Mouse (Mus musculus) lung, embryonic 15.5 days (tissue): ENCODE data around the gene Rin1. TPM values are rescaled to one million over a fixed set of nuclear protein-coding genes. Genes with fewer than 3 reads are reported as not detected.

ENCODE experiments used
- polyA plus RNA-seq: library from polyadenylated mRNA; unstranded; fragments of >200 nt; fragmentation: Nextera tagmentation; extraction: Ambion mirVana; gene quantifications from 2 replicates; pipeline ENCODE4 v1.2.1, GENCODE M21; 2015

Rin1 gene
- polyA plus RNA-seq, 1 experiment from 2014 or later: 2.7 TPM

Other genes with a start within 250 kb of the Rin1 start
- 21.3 and 32.8 TPM in 2 replicates for gene Gm21992, start 238.9 kb upstream of the Rin1 start, polyA plus RNA-seq
- 91.3 and 95.3 TPM in 2 replicates for gene Rbm14, start 238.8 kb upstream of the Rin1 start, polyA plus RNA-seq
- 51.2 and 53.3 TPM in 2 replicates for gene Ccs, start 211.1 kb upstream of the Rin1 start, polyA plus RNA-seq
- 0.20 and 0.33 TPM in 2 replicates for gene Ccdc87, start 211.1 kb upstream of the Rin1 start, polyA plus RNA-seq
- 21.8 and 25.3 TPM in 2 replicates for gene Ctsf, start 195.4 kb upstream of the Rin1 start, polyA plus RNA-seq
- gene Actn3, start 172.6 kb upstream of the Rin1 start, polyA plus RNA-seq: 1.6 and 3.6 TPM in 2 replicates
- 10.0 and 10.6 TPM in 2 replicates for gene Zdhhc24, start 171.8 kb upstream of the Rin1 start, polyA plus RNA-seq
- 5.7 and 6.3 TPM in 2 replicates for gene Bbs1, start 143.9 kb upstream of the Rin1 start, polyA plus RNA-seq
- 94.4 and 104 TPM in 2 replicates for gene Dpp3, start 122.2 kb upstream of the Rin1 start, polyA plus RNA-seq
- 1.5 and 2.0 TPM in 2 replicates for gene Peli3, start 107.4 kb upstream of the Rin1 start, polyA plus RNA-seq
- 99.4 and 101 TPM in 2 replicates for gene Mrpl11, start 88.3 kb upstream of the Rin1 start, polyA plus RNA-seq
- 0.06 and 0.13 TPM in 2 replicates for gene Npas4, start 60.2 kb upstream of the Rin1 start, polyA plus RNA-seq
- gene Slc29a2, start 26.6 kb upstream of the Rin1 start, polyA plus RNA-seq: 2.7 and 4.1 TPM in 2 replicates
- gene B4gat1, start 11.7 kb upstream of the Rin1 start, polyA plus RNA-seq: 53.0 and 53.8 TPM in 2 replicates
- gene AC124502.3, start 11.6 kb upstream of the Rin1 start, polyA plus RNA-seq: 2.2 and 2.4 TPM in 2 replicates
- gene Brms1, start 9.1 kb upstream of the Rin1 start, polyA plus RNA-seq: 47.4 and 51.4 TPM in 2 replicates
- gene Cd248, start 17.6 kb downstream of the Rin1 start, polyA plus RNA-seq: 71.7 and 72.4 TPM in 2 replicates
- 3.4 and 4.6 TPM in 2 replicates for gene Tmem151a, start 35.0 kb downstream of the Rin1 start, polyA plus RNA-seq
- gene Yif1a, start 38.1 kb downstream of the Rin1 start, polyA plus RNA-seq: 94.5 and 96.8 TPM in 2 replicates
- gene Cnih2, start 48.0 kb downstream of the Rin1 start, polyA plus RNA-seq: 8.6 and 9.0 TPM in 2 replicates
- 288 and 294 TPM in 2 replicates for gene Rab1b, start 56.6 kb downstream of the Rin1 start, polyA plus RNA-seq
- 16.2 and 19.4 TPM in 2 replicates for gene Klc2, start 68.1 kb downstream of the Rin1 start, polyA plus RNA-seq
- 20.6 and 21.4 TPM in 2 replicates for gene Pacs1, start 222.6 kb downstream of the Rin1 start, polyA plus RNA-seq
- gene Sf3b2, start 245.0 kb downstream of the Rin1 start, polyA plus RNA-seq: 320 and 328 TPM in 2 replicates
- gene Gal3st3, start 247.8 kb downstream of the Rin1 start, polyA plus RNA-seq: 1.7 and 2.4 TPM in 2 replicates